Mouse (Mus musculus): ENCODE measurements at regions not wholly inside any gene's neighbourhood (a gene's known extent, or its start where the extent isn't known, plus 50 kb on each side); places are given as distances from the start of the nearest gene placed in this dataset.

GRCm38 (mm10) chr1:76019071-76019470 lies 473.0 kb downstream of the Slc4a3 start:
- DNase-seq: no peak

- DNase-seq: no peak
Measured at GRCm38 (mm10) chr1:76024650-76025049, 478.6 kb downstream of the Slc4a3 start.

- no peak for DNase-seq
Measured at GRCm38 (mm10) chr1:76025389-76025788, 479.3 kb downstream of the Slc4a3 start.

- DNase-seq: no peak
Measured at GRCm38 (mm10) chr1:76029059-76029458, 483.0 kb downstream of the Slc4a3 start.

- no peak for DNase-seq
Measured at GRCm38 (mm10) chr1:76031171-76031922, 485.3 kb downstream of the Slc4a3 start.

- no peak for DNase-seq
Measured at GRCm38 (mm10) chr1:76031923-76032285, 485.8 kb downstream of the Slc4a3 start.

GRCm38 (mm10) chr1:76032626-76033025 lies 486.6 kb downstream of the Slc4a3 start:
- no peak for DNase-seq

GRCm38 (mm10) chr1:76036316-76036715 lies 490.2 kb downstream of the Slc4a3 start:
- no peak for DNase-seq

- DNase-seq: no peak
Measured at GRCm38 (mm10) chr1:76039029-76039655, 493.1 kb downstream of the Slc4a3 start.

- DNase-seq: no peak
Measured at GRCm38 (mm10) chr1:76039661-76040060, 493.6 kb downstream of the Slc4a3 start.

- DNase-seq: no peak
Measured at GRCm38 (mm10) chr1:76050264-76050663, 504.2 kb downstream of the Slc4a3 start.

GRCm38 (mm10) chr1:76053378-76054171 lies 507.5 kb downstream of the Slc4a3 start:
- no peak for DNase-seq

- DNase-seq: no peak
Measured at GRCm38 (mm10) chr1:76065783-76066182, 519.7 kb downstream of the Slc4a3 start.

GRCm38 (mm10) chr1:76070831-76071321 lies 524.8 kb downstream of the Slc4a3 start:
- no peak for DNase-seq

- DNase-seq: no peak
Measured at GRCm38 (mm10) chr1:76075213-76075612, 529.1 kb downstream of the Slc4a3 start.

- DNase-seq: no peak
Measured at GRCm38 (mm10) chr1:76075685-76076455, 529.8 kb downstream of the Slc4a3 start.

GRCm38 (mm10) chr1:76080241-76080640 lies 534.2 kb downstream of the Slc4a3 start:
- no peak for DNase-seq

- DNase-seq: no peak
Measured at GRCm38 (mm10) chr1:76081700-76082099, 535.6 kb downstream of the Slc4a3 start.

- no peak for DNase-seq
Measured at GRCm38 (mm10) chr1:76083273-76084036, 537.4 kb downstream of the Slc4a3 start.

- DNase-seq: no peak
Measured at GRCm38 (mm10) chr1:76091031-76091430, 545.0 kb downstream of the Slc4a3 start.

- DNase-seq: no peak
Measured at GRCm38 (mm10) chr1:76113281-76113680, 567.2 kb downstream of the Slc4a3 start.

GRCm38 (mm10) chr1:76120840-76121239 lies 574.8 kb downstream of the Slc4a3 start:
- no peak for DNase-seq

All from thymus, postnatal 4 days (tissue).